Mouse (Mus musculus): ENCODE measurements at regions not wholly inside any gene's neighbourhood (a gene's known extent, or its start where the extent isn't known, plus 50 kb on each side); places are given as distances from the start of the nearest gene placed in this dataset.
"Not testable (repeated sequence)": the region's sequence is repeated elsewhere in the genome, so short reads cannot be mapped to it uniquely, and the experiment has no call there.

GRCm38 (mm10) chr12:114495741-114496140 lies 952.0 kb downstream of the Adam6a start:
- Histone ChIP-seq H3K36me3 (ENCODE audit: control insufficient read depth, insufficient read depth, low read length) (no peaks in the 10 kb centered on the region), H3K27ac (ENCODE audit: control insufficient read depth, insufficient read depth, low read depth, low read length) (no peak overlapping the region), H3K4me1 (ENCODE audit: control insufficient read depth, insufficient read depth, low read length) (no peaks in the 10 kb centered on the region), H3K4me3 (ENCODE audit: control insufficient read depth, low read depth, low read length) (no peak overlapping the region), H3K27me3 (ENCODE audit: control insufficient read depth, insufficient read depth, low read length) (no peaks in the 10 kb centered on the region)
- TF ChIP-seq POLR2A (IDR thresholded peaks at IDR 0.05; ENCODE audit: control insufficient read depth, low read depth, low read length) = no peak
- no peak for TF ChIP-seq CTCF (IDR thresholded peaks at IDR 0.05; ENCODE audit: control insufficient read depth, insufficient read depth, insufficient replicate concordance, low read depth, low read length)

GRCm38 (mm10) chr12:114513143-114513542 lies 969.4 kb downstream of the Adam6a start:
- no peaks in the 10 kb centered on the region for H3K27me3 ChIP-seq (ENCODE audit: control insufficient read depth, insufficient read depth, low read length)
- TF ChIP-seq POLR2A (IDR thresholded peaks at IDR 0.05; ENCODE audit: control insufficient read depth, low read depth, low read length) (no peak), CTCF (IDR thresholded peaks at IDR 0.05; ENCODE audit: control insufficient read depth, insufficient read depth, insufficient replicate concordance, low read depth, low read length) (no peak)
- no peaks in the 10 kb centered on the region for H3K36me3 ChIP-seq (ENCODE audit: control insufficient read depth, insufficient read depth, low read length)
- no peak overlapping the region for H3K27ac ChIP-seq (ENCODE audit: control insufficient read depth, insufficient read depth, low read depth, low read length)
- H3K4me1 ChIP-seq (ENCODE audit: control insufficient read depth, insufficient read depth, low read length) = no peaks in the 10 kb centered on the region
- H3K4me3 ChIP-seq (ENCODE audit: control insufficient read depth, low read depth, low read length) = no peak overlapping the region

GRCm38 (mm10) chr12:114542094-114542493 lies 998.4 kb downstream of the Adam6a start:
- not testable (repeated sequence) for H3K27ac ChIP-seq (ENCODE audit: control insufficient read depth, insufficient read depth, low read depth, low read length); H3K27me3 ChIP-seq (ENCODE audit: control insufficient read depth, insufficient read depth, low read length); H3K4me3 ChIP-seq (ENCODE audit: control insufficient read depth, low read depth, low read length); H3K36me3 ChIP-seq (ENCODE audit: control insufficient read depth, insufficient read depth, low read length); H3K4me1 ChIP-seq (ENCODE audit: control insufficient read depth, insufficient read depth, low read length)

GRCm38 (mm10) chr12:114544931-114545330 lies 1001.2 kb downstream of the Adam6a start:
- not testable (repeated sequence) for H3K36me3 ChIP-seq (ENCODE audit: control insufficient read depth, insufficient read depth, low read length); H3K27ac ChIP-seq (ENCODE audit: control insufficient read depth, insufficient read depth, low read depth, low read length); H3K27me3 ChIP-seq (ENCODE audit: control insufficient read depth, insufficient read depth, low read length); H3K4me1 ChIP-seq (ENCODE audit: control insufficient read depth, insufficient read depth, low read length); H3K4me3 ChIP-seq (ENCODE audit: control insufficient read depth, low read depth, low read length)

GRCm38 (mm10) chr12:114562440-114562839 lies 1018.7 kb downstream of the Adam6a start:
- Histone ChIP-seq H3K36me3 (ENCODE audit: control insufficient read depth, insufficient read depth, low read length) (no peaks in the 10 kb centered on the region), H3K4me1 (ENCODE audit: control insufficient read depth, insufficient read depth, low read length) (no peaks in the 10 kb centered on the region), H3K27me3 (ENCODE audit: control insufficient read depth, insufficient read depth, low read length) (no peaks in the 10 kb centered on the region), H3K4me3 (ENCODE audit: control insufficient read depth, low read depth, low read length) (no peak overlapping the region), H3K27ac (ENCODE audit: control insufficient read depth, insufficient read depth, low read depth, low read length) (no peak overlapping the region)
- TF ChIP-seq POLR2A (IDR thresholded peaks at IDR 0.05; ENCODE audit: control insufficient read depth, low read depth, low read length) = no peak

- no peak overlapping the region for H3K27ac ChIP-seq (ENCODE audit: control insufficient read depth, insufficient read depth, low read depth, low read length)
- TF ChIP-seq POLR2A (IDR thresholded peaks at IDR 0.05; ENCODE audit: control insufficient read depth, low read depth, low read length) (no peak), CTCF (IDR thresholded peaks at IDR 0.05; ENCODE audit: control insufficient read depth, insufficient read depth, insufficient replicate concordance, low read depth, low read length) (no peak)
- no peak overlapping the region for H3K4me3 ChIP-seq (ENCODE audit: control insufficient read depth, low read depth, low read length)
- H3K27me3 ChIP-seq (ENCODE audit: control insufficient read depth, insufficient read depth, low read length) = no peaks in the 10 kb centered on the region
- no peaks in the 10 kb centered on the region for H3K36me3 ChIP-seq (ENCODE audit: control insufficient read depth, insufficient read depth, low read length)
- H3K4me1 ChIP-seq (ENCODE audit: control insufficient read depth, insufficient read depth, low read length) = no peaks in the 10 kb centered on the region
Observed at GRCm38 (mm10) chr12:114562978-114563377, 1019.3 kb downstream of the Adam6a start.

GRCm38 (mm10) chr12:114563683-114564082 lies 1020.0 kb downstream of the Adam6a start:
- Histone ChIP-seq H3K27ac (ENCODE audit: control insufficient read depth, insufficient read depth, low read depth, low read length) (no peak overlapping the region), H3K4me1 (ENCODE audit: control insufficient read depth, insufficient read depth, low read length) (no peaks in the 10 kb centered on the region), H3K4me3 (ENCODE audit: control insufficient read depth, low read depth, low read length) (no peak overlapping the region), H3K27me3 (ENCODE audit: control insufficient read depth, insufficient read depth, low read length) (no peaks in the 10 kb centered on the region), H3K36me3 (ENCODE audit: control insufficient read depth, insufficient read depth, low read length) (no peaks in the 10 kb centered on the region)
- no peak for TF ChIP-seq CTCF (IDR thresholded peaks at IDR 0.05; ENCODE audit: control insufficient read depth, insufficient read depth, insufficient replicate concordance, low read depth, low read length)
- no peak for TF ChIP-seq POLR2A (IDR thresholded peaks at IDR 0.05; ENCODE audit: control insufficient read depth, low read depth, low read length)

GRCm38 (mm10) chr12:114564329-114564728 lies 1020.6 kb downstream of the Adam6a start:
- H3K4me3 ChIP-seq (ENCODE audit: control insufficient read depth, low read depth, low read length) = no peak overlapping the region
- TF ChIP-seq CTCF (IDR thresholded peaks at IDR 0.05; ENCODE audit: control insufficient read depth, insufficient read depth, insufficient replicate concordance, low read depth, low read length) = no peak
- TF ChIP-seq POLR2A (IDR thresholded peaks at IDR 0.05; ENCODE audit: control insufficient read depth, low read depth, low read length) = no peak
- H3K27ac ChIP-seq (ENCODE audit: control insufficient read depth, insufficient read depth, low read depth, low read length) = no peak overlapping the region
- no peaks in the 10 kb centered on the region for H3K4me1 ChIP-seq (ENCODE audit: control insufficient read depth, insufficient read depth, low read length)
- no peaks in the 10 kb centered on the region for H3K27me3 ChIP-seq (ENCODE audit: control insufficient read depth, insufficient read depth, low read length)
- no peaks in the 10 kb centered on the region for H3K36me3 ChIP-seq (ENCODE audit: control insufficient read depth, insufficient read depth, low read length)

Measured in testis, adult 2 months (tissue).